Mouse (Mus musculus) MEL (cell line): Measurements from ENCODE around the gene Tomm40. TPM values are rescaled to one million over a fixed set of nuclear protein-coding genes. Genes with fewer than 3 reads are reported as not detected.
A peak's percentile ranks its signal among the peaks of the same experiment; 100 is the strongest.

Experiments
- DNase-seq: peaks from one replicate; pipeline ENCODE4 v3.0.0; 2011; ENCODE audit warnings: low read depth, low spot score
- H3K27ac ChIP-seq: 2 replicates; pipeline ENCODE4 v1.5.1; 2012; ENCODE audit warnings: low read depth, mild to moderate bottlenecking, control low read depth, low read length, moderate library complexity; ENCODE audit not compliant: control insufficient read depth
- H3K27me3 ChIP-seq, 2 experiments: fragments of 150-350 bp in 1 of 2; sonication (generic) in 1 of 2; 2 replicates each; pipeline ENCODE4 v1.6.1; 2012; ENCODE audit warnings: low read length in 2 of 2, mild to moderate bottlenecking in 2 of 2, improper control_type of control experiment in 1 of 2, moderate library complexity in 1 of 2; ENCODE audit not compliant: insufficient read depth in 2 of 2, control insufficient read depth in 1 of 2
- H3K36me3 ChIP-seq, 2 experiments: 2 replicates each; pipeline ENCODE4 v1.6.1; 2012 to 2014; ENCODE audit warnings: low read length in 2 of 2, improper control_type of control experiment in 1 of 2, inconsistent platforms in 1 of 2, mild to moderate bottlenecking in 1 of 2; ENCODE audit not compliant: insufficient read depth in 2 of 2, control insufficient read depth in 1 of 2
- H3K4me1 ChIP-seq, 2 experiments: fragments of 150-350 bp in 1 of 2; sonication (generic) in 1 of 2; 2 replicates each; pipeline ENCODE4 v1.6.1; 2012; ENCODE audit warnings: low read length in 2 of 2, improper control_type of control experiment in 1 of 2, mild to moderate bottlenecking in 1 of 2; ENCODE audit not compliant: insufficient read depth in 2 of 2, control insufficient read depth in 1 of 2
- H3K4me3 ChIP-seq, 2 experiments: fragments of 150-350 bp in 1 of 2; sonication (generic) in 1 of 2; 2 replicates each; pipeline ENCODE4 v1.5.1; 2012; ENCODE audit warnings: low read depth in 2 of 2, low read length in 2 of 2, mild to moderate bottlenecking in 2 of 2, moderate library complexity in 2 of 2, control low read depth in 1 of 2, improper control_type of control experiment in 1 of 2; ENCODE audit not compliant: control insufficient read depth in 1 of 2, insufficient read depth in 1 of 2
- H3K79me2 ChIP-seq: 2 replicates; pipeline ENCODE4 v1.6.1; 2012; ENCODE audit warnings: mild to moderate bottlenecking, low read length, moderate library complexity; ENCODE audit not compliant: control insufficient read depth, poor library complexity, insufficient read depth
- H3K9ac ChIP-seq: 2 replicates; pipeline ENCODE4 v1.6.1; 2012; ENCODE audit warnings: low read depth, mild to moderate bottlenecking, control low read depth, low read length, moderate library complexity; ENCODE audit not compliant: control insufficient read depth, poor library complexity, severe bottlenecking
- H3K9me3 ChIP-seq: fragments of 150-350 bp; sonication (generic); replicated peaks from 2 replicates; pipeline ENCODE4 v1.6.1; 2012; ENCODE audit warnings: mild to moderate bottlenecking, low read length, improper control_type of control experiment, moderate library complexity; ENCODE audit not compliant: insufficient read depth
- BHLHE40 ChIP-seq: IDR thresholded peaks from 2 replicates; pipeline ENCODE4 v1.6.1; 2012; ENCODE audit warnings: low read depth, mild to moderate bottlenecking, inconsistent platforms, low read length, improper control_type of control experiment, borderline replicate concordance
- CTCF ChIP-seq, 3 experiments: IDR thresholded peaks in 2 of 3; conservative IDR thresholded peaks in 1 of 3; 2 replicates each; pipeline ENCODE4 v1.5.1; 2011 to 2012; ENCODE audit warnings: low read length in 3 of 3, low read depth in 2 of 3, mild to moderate bottlenecking in 2 of 3, improper control_type of control experiment in 1 of 3, inconsistent platforms in 1 of 3, mixed read lengths in 1 of 3, moderate library complexity in 1 of 3; ENCODE audit not compliant: control insufficient read depth in 1 of 3, insufficient read depth in 1 of 3, poor library complexity in 1 of 3, severe bottlenecking in 1 of 3
- ELF1 ChIP-seq: IDR thresholded peaks from 2 replicates; pipeline ENCODE4 v1.6.1; 2014; ENCODE audit warnings: low read depth, mild to moderate bottlenecking, inconsistent platforms, low read length, improper control_type of control experiment, moderate library complexity
- GABPA ChIP-seq: IDR thresholded peaks from 2 replicates; pipeline ENCODE4 v1.6.1; 2012; ENCODE audit warnings: low read depth, mild to moderate bottlenecking, inconsistent platforms, low read length, improper control_type of control experiment, moderate library complexity
- HCFC1 ChIP-seq: IDR thresholded peaks from 2 replicates; pipeline ENCODE4 v1.6.1; 2012; ENCODE audit warnings: low read depth, mild to moderate bottlenecking, inconsistent platforms, low read length, improper control_type of control experiment, moderate library complexity
- MXI1 ChIP-seq: IDR thresholded peaks from 2 replicates; pipeline ENCODE4 v1.6.1; 2011; ENCODE audit warnings: mild to moderate bottlenecking, low read depth, low read length, improper control_type of control experiment
- POLR2A ChIP-seq, 2 experiments: IDR thresholded peaks; 2 replicates each; pipeline ENCODE4 v1.6.1; 2011 to 2012; ENCODE audit warnings: low read length in 2 of 2, mild to moderate bottlenecking in 2 of 2, control low read depth in 1 of 2, improper control_type of control experiment in 1 of 2, low read depth in 1 of 2, moderate library complexity in 1 of 2; ENCODE audit not compliant: control insufficient read depth in 1 of 2, insufficient read depth in 1 of 2, poor library complexity in 1 of 2
- RAD21 ChIP-seq: IDR thresholded peaks from 2 replicates; pipeline ENCODE4 v1.6.1; 2011; ENCODE audit warnings: mild to moderate bottlenecking, low read depth, low read length, improper control_type of control experiment
- SMC3 ChIP-seq: IDR thresholded peaks from 2 replicates; pipeline ENCODE4 v1.6.1; 2011; ENCODE audit warnings: low read depth, low read length, improper control_type of control experiment
- TAL1 ChIP-seq: IDR thresholded peaks from 2 replicates; pipeline ENCODE4 v1.6.1; 2012; ENCODE audit warnings: mild to moderate bottlenecking, inconsistent platforms, low read length, moderate library complexity, mixed read lengths
- ZC3H11A ChIP-seq: IDR thresholded peaks from 2 replicates; pipeline ENCODE4 v1.6.1; 2012; ENCODE audit warnings: low read depth, mild to moderate bottlenecking, inconsistent platforms, low read length, improper control_type of control experiment
- ZKSCAN1 ChIP-seq: IDR thresholded peaks from 2 replicates; pipeline ENCODE4 v1.6.1; 2012; ENCODE audit warnings: low read depth, mild to moderate bottlenecking, inconsistent platforms, low read length, improper control_type of control experiment, moderate library complexity
- polyA plus RNA-seq, 2 experiments: library from polyadenylated mRNA; stranded (reverse) in 1 of 2; unstranded in 1 of 2; fragments of >175 nt in 1 of 2; fragments of >200 nt in 1 of 2; gene quantifications; 2 replicates each; pipeline versions ENCODE4 v1.2.1 to v1.2.4; 2012; ENCODE audit warnings: low replicate concordance in 2 of 2, low read depth in 1 of 2; ENCODE audit not compliant: insufficient read length in 2 of 2, insufficient read depth in 1 of 2, missing spikeins in 1 of 2
- total RNA-seq: library from RNA; depleted of rRNA; stranded (reverse); fragments of 300-350 nt; gene quantifications from 2 replicates; pipeline ENCODE4 v1.2.3, GENCODE M21; 2012

Gene Tomm40
- total and polyA plus RNA-seq, 3 experiments: 294 to 403 TPM; not detected in 1

GRCm38 (mm10) chr7:19713598-19713997 lies 1.6 kb downstream of the Tomm40 start:
- H3K27me3 ChIP-seq: no peaks in the 10 kb centered on the region
- peaks cover 8 to 14% of the 10 kb centered on the region in 2 experiments for H3K36me3 ChIP-seq
- TF ChIP-seq HCFC1 (no peak), TAL1 (no peak), ZKSCAN1 (no peak), CTCF (IDR thresholded peaks at IDR 0.05 in 2 of 3, conservative IDR thresholded peaks at IDR 0.05 in 1 of 3; ENCODE audit: control insufficient read depth in 1 of 3, insufficient read depth in 1 of 3, low read depth in 2 of 3, low read length in 3 of 3, poor library complexity in 1 of 3, severe bottlenecking in 1 of 3) (no peak)
- H3K4me3 ChIP-seq: no peak overlapping the region
- no peak overlapping the region for H3K27ac ChIP-seq
- peaks cover 0 to 19% of the 10 kb centered on the region in 2 experiments; a peak in 2 of 4 replicates for H3K4me1 ChIP-seq
- H3K9ac ChIP-seq: peak overlapping the region; percentile 90; the same call in 1 of the 2 replicates
- peaks cover 20% of the 10 kb centered on the region for H3K79me2 ChIP-seq
- DNase-seq: no peak
- no peaks in the 10 kb centered on the region for H3K9me3 ChIP-seq

GRCm38 (mm10) chr7:19713196-19713595 lies 2.0 kb downstream of the Tomm40 start:
- Histone ChIP-seq H3K27ac (no peak overlapping the region), H3K36me3 (peaks cover 8 to 14% of the 10 kb centered on the region in 2 experiments), H3K27me3 (no peaks in the 10 kb centered on the region), H3K79me2 (peaks cover 20% of the 10 kb centered on the region), H3K4me3 (no peak overlapping the region), H3K4me1 (peaks cover 0 to 19% of the 10 kb centered on the region in 2 experiments; a peak in 2 of 4 replicates), H3K9ac (no peak overlapping the region), H3K9me3 (no peaks in the 10 kb centered on the region)
- no peak for TF ChIP-seq BHLHE40
- peak; percentile 36 to 62 (median 56) for TF ChIP-seq CTCF (IDR thresholded peaks at IDR 0.05 in 2 of 3, conservative IDR thresholded peaks at IDR 0.05 in 1 of 3; ENCODE audit: control insufficient read depth in 1 of 3, insufficient read depth in 1 of 3, low read depth in 2 of 3, low read length in 3 of 3, poor library complexity in 1 of 3, severe bottlenecking in 1 of 3)
- peak; percentile 20; the same call in 1 of the 2 replicates for TF ChIP-seq RAD21
- TF ChIP-seq GABPA: no peak
- peak; percentile 55 for DNase-seq

- H3K4me3 ChIP-seq: no peak overlapping the region
Measured at GRCm38 (mm10) chr7:19712414-19712813, 2.8 kb downstream of the Tomm40 start.

More at GRCm38 (mm10) chr7:19712414-19712813, 2.8 kb downstream of the Tomm40 start:
- peaks cover 0 to 18% of the 10 kb centered on the region in 2 experiments; a peak in 2 of 4 replicates for H3K4me1 ChIP-seq
- DNase-seq: peak; percentile 51
- no peak overlapping the region for H3K9ac ChIP-seq
- H3K27ac ChIP-seq: no peak overlapping the region
- H3K79me2 ChIP-seq: peaks cover 20% of the 10 kb centered on the region
- TF ChIP-seq ZC3H11A (peak; percentile 16; the same call in 1 of the 2 replicates), MXI1 (no peak), POLR2A (IDR thresholded peaks at IDR 0.05; ENCODE audit: control insufficient read depth in 1 of 2, insufficient read depth in 1 of 2, low read depth in 1 of 2, low read length in 2 of 2, poor library complexity in 1 of 2) (no peak), SMC3 (peak; percentile 60), CTCF (IDR thresholded peaks at IDR 0.05 in 2 of 3, conservative IDR thresholded peaks at IDR 0.05 in 1 of 3; ENCODE audit: control insufficient read depth in 1 of 3, insufficient read depth in 1 of 3, low read depth in 2 of 3, low read length in 3 of 3, poor library complexity in 1 of 3, severe bottlenecking in 1 of 3) (peak; percentile 19 to 62 (median 42); a peak in 4 of 6 replicates), ELF1 (no peak)
- TF ChIP-seq, all 39 proteins: peak for 3
- Histone ChIP-seq H3K27me3 (no peaks in the 10 kb centered on the region), H3K9me3 (no peaks in the 10 kb centered on the region), H3K36me3 (peaks cover 9 to 14% of the 10 kb centered on the region in 2 experiments)
